Mouse (Mus musculus): ENCODE measurements around the gene Dhx15.

The Dhx15 gene

DNA sequence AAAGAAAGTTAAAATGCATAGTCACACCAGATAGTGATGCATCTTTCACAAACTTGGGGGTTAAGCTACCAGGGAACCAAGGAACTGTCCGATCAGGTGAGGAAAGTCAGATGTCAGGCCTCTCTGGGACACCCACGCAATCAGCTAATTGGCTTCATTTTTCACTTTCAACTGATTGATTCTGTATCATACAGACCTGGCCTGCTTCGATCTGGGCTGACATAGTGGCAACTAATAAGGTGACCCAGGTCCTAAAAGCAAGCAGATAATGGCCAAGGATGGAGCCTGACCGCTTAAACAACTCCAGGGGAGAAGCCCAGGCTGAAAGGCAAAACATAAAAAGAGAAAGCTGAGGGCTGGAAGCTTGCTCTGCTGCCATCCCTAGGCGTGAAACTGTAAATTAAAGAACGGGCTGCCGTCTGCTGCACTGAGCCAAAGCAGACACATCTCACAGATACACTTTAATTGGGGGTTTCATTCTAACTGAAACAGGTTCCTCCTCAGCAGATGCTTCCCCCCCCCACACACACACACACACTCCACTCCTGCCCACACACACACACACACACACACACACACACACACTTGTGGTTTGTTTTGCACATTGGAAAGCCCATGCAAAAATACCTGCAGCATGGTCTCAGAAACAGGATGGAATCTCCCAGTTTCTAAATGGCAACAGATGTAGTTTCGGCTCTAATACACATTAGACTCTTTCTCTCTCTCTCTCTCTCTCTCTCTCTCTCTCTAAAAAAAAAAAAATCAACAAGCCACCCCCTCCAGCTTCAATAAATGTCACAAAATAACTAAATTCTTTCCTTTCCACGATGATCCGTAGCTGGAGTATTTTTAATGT is 79.3 kb downstream of the Dhx15 start:
- no peak for DNase-seq (ENCODE audit: low spot score)

All from lung, postnatal 25 days (tissue).